Mouse (Mus musculus) G1E (cell line): ENCODE results near the gene Dusp28.

Experiments used
- CTCF ChIP-seq: IDR thresholded peaks from 2 replicates; pipeline ENCODE4 v1.5.1; 2012; ENCODE audit warnings: low read depth, low read length, inconsistent platforms, mixed read lengths
- GATA1 ChIP-seq: IDR thresholded peaks from 2 replicates; pipeline ENCODE4 v1.6.1; 2012; ENCODE audit warnings: borderline replicate concordance, low read length, inconsistent platforms, mixed read lengths
- GATA2 ChIP-seq: IDR thresholded peaks from 2 replicates; pipeline ENCODE4 v1.6.1; 2012; ENCODE audit warnings: low read depth, low read length, inconsistent platforms, borderline replicate concordance
- POLR2AphosphoS5 ChIP-seq: IDR thresholded peaks from 2 replicates; pipeline ENCODE4 v1.6.1; 2012; ENCODE audit warnings: low read depth, low read length, inconsistent platforms; ENCODE audit not compliant: insufficient replicate concordance
- TAL1 ChIP-seq: conservative IDR thresholded peaks from 2 replicates; pipeline ENCODE4 v1.6.1; 2012; ENCODE audit warnings: low read depth, low read length, inconsistent platforms, mixed read lengths

DNA sequence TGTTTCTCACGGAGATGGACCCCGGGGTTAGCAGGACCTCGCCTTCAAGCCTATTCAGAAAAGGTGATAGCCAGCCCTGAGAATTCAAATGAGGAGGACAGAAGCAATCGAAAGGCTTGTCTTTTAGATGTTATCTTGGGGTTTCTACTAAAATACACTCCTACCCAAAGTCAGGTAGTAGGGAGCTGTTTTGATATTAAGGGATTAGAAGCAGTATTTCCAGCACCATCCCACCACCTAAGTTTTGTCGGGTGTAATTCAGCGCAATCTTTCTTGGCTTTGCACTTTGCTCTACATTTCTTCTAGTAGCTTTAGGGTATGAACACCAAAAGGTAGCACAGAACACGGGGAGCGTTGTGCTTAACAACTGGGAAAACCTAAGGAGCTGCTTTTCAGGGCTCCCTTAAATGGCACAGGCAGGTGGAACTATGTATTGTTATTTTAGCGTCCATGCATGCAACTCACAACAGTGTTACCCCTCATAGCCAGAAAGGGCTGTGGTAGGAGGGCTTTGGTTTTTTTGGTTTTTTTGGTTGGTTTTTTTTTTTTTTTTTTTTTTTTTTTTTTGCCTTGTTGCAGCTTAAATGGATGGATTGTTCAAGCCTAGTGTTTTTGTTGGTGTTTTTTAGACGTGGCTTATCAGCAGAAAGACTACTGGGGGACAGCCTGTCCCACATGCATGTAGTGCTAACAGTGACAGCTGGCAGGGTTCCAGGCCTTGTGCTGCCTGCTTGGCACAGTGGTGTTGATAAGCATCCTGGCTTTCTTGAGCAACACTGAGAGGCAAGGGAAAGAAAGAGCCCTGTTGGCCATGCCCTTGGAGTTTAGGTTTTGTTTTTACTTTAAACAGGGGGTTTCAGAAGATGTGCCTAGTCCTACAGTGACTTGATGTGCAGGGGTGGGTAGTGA, 28.5 kb downstream of the Dusp28 start:
- no peak for TF ChIP-seq CTCF
- TF ChIP-seq TAL1, result no peak
- no peak for TF ChIP-seq POLR2AphosphoS5
- no peak for TF ChIP-seq GATA1
- no peak for TF ChIP-seq GATA2
